Mouse (Mus musculus) E14TG2a.4 (cell line): ENCODE data around the gene Bud31.

Experiments
- CTCF ChIP-seq: conservative IDR thresholded peaks from 2 replicates; pipeline ENCODE4 v1.5.1; 2014; ENCODE audit warnings: low read length
- NANOG ChIP-seq: IDR thresholded peaks from 2 replicates; pipeline ENCODE4 v1.6.1; 2014; ENCODE audit warnings: borderline replicate concordance, low read length, mixed read lengths

DNA sequence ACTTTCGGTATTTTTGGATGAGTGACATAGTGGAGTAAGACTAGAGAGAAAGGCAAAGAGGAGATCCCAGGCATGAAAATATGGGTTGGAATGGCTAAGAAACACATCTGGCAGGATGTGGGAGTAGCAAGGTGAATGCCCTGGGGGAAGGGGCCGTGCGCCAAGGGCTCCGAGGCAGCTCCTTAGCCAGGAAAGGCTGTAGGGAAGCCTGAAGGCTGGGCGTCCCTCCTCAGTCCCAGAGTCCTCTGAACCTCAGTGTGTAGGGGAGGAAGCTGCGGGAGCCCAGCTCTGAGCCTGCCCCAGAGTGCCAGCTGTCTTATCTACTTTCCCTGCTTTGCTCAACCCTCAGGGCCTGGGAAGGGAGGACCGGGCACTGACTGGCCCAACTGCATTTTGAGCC lies 19.2 kb upstream of the Bud31 start:
- no peak for TF ChIP-seq CTCF
- TF ChIP-seq NANOG: no peak
